Mouse (Mus musculus) stomach, postnatal 0 days (tissue): ENCODE measurements around the gene Mrap. TPM values are rescaled to one million over a fixed set of nuclear protein-coding genes. Genes with fewer than 3 reads are reported as not detected.

ENCODE experiments used
- ATAC-seq: fragments of 200-750 bp; cut with Nextera tagmentation; 2 replicates; pipeline ENCODE4 v1.8.0; 2017; ENCODE audit not compliant: low FRiP score, low TSS enrichment
- DNase-seq: peaks from one replicate; pipeline ENCODE4 v3.0.0-alpha.2; 2016; ENCODE audit warnings: low spot score
- H3K27ac ChIP-seq: fragments of 300-500 bp; sonication (generic); replicated peaks from 2 replicates; pipeline ENCODE4 v1.5.1; 2014; ENCODE audit warnings: mild to moderate bottlenecking, control low read depth
- H3K27me3 ChIP-seq: fragments of 300-500 bp; sonication (generic); 2 replicates; pipeline ENCODE4 v1.6.1; 2014; ENCODE audit warnings: low read length; ENCODE audit not compliant: control insufficient read depth, insufficient read depth
- H3K36me3 ChIP-seq: fragments of 300-500 bp; sonication (generic); 2 replicates; pipeline ENCODE4 v1.6.1; 2014; ENCODE audit warnings: low read length, mixed read lengths; ENCODE audit not compliant: control insufficient read depth, insufficient read depth
- H3K4me1 ChIP-seq: fragments of 300-500 bp; sonication (generic); replicated peaks from 2 replicates; pipeline ENCODE4 v1.6.1; 2014; ENCODE audit warnings: antibody characterized with exemption; ENCODE audit not compliant: control insufficient read depth, insufficient read depth
- H3K4me2 ChIP-seq: fragments of 300-500 bp; sonication (generic); replicated peaks from 2 replicates; pipeline ENCODE4 v1.6.1; 2014; ENCODE audit warnings: low read depth, mild to moderate bottlenecking, control low read depth, moderate library complexity
- H3K4me3 ChIP-seq: fragments of 300-500 bp; sonication (generic); 2 replicates; pipeline ENCODE4 v1.5.1; 2014; ENCODE audit warnings: low read depth, low read length, control low read depth
- H3K9ac ChIP-seq: fragments of 300-500 bp; sonication (generic); 2 replicates; pipeline ENCODE4 v1.6.1; 2014; ENCODE audit warnings: mild to moderate bottlenecking, low read length, control low read depth, mixed read lengths
- H3K9me3 ChIP-seq: fragments of 300-500 bp; sonication (generic); 2 replicates; pipeline ENCODE4 v1.6.1; 2016; ENCODE audit warnings: low read length; ENCODE audit not compliant: control insufficient read depth
- CTCF ChIP-seq: IDR thresholded peaks from 2 replicates; pipeline ENCODE4 v1.5.1; 2016; ENCODE audit warnings: antibody characterized with exemption, low read depth, mild to moderate bottlenecking, moderate library complexity
- EP300 ChIP-seq: optimal IDR thresholded peaks from 2 replicates; pipeline ENCODE3; 2016; ENCODE audit warnings: antibody characterized with exemption
- WGBS: fragments of 180-500 bp; shearing (Covaris S2); extraction: QIAGEN DNeasy Blood & Tissue Kit; methylation state at CpG from one replicate; pipeline ENCODE4 v1.1.7; 2014; 5-methylcytosine and 5-hydroxymethylcytosine counted together
- polyA plus RNA-seq: library from polyadenylated mRNA; unstranded; fragments of >200 nt; fragmentation: Nextera tagmentation; extraction: Ambion mirVana; gene quantifications from 2 replicates; pipeline ENCODE4 v1.2.1, GENCODE M21; 2015

Mrap gene
- polyA plus RNA-seq, 1 experiment from 2014 or later: not detected

DNA sequence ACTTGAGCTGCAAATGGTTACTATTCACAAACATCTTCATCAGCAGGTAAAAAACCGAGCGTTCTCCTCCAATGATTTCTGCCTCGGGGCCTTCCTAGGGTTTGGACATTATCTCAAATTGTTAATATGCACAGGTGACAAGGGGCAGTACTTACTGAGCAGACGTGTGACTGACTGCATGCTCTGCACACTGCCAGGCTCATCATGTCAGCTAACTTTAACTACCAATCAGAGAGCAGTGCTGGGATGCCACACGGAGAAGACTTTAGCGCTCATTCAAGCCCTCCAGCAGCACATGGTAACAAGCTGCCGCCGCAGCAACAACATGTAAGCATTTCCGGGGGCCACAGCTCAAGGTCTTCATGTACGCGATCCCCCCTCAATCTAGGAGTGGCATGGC is 45.3 kb downstream of the Mrap start:
- Histone ChIP-seq H3K9ac (no peak overlapping the region), H3K9me3 (no peaks in the 10 kb centered on the region), H3K27ac (no peak overlapping the region), H3K27me3 (no peaks in the 10 kb centered on the region), H3K4me1 (no peaks in the 10 kb centered on the region), H3K4me2 (no peak overlapping the region), H3K4me3 (no peak overlapping the region), H3K36me3 (peaks cover 21% of the 10 kb centered on the region)
- 86% methylated on average over 11 of the region's 11 CpGs for WGBS
- TF ChIP-seq CTCF (no peak), EP300 (no peak)
- no peak for ATAC-seq
- DNase-seq: no peak

DNA sequence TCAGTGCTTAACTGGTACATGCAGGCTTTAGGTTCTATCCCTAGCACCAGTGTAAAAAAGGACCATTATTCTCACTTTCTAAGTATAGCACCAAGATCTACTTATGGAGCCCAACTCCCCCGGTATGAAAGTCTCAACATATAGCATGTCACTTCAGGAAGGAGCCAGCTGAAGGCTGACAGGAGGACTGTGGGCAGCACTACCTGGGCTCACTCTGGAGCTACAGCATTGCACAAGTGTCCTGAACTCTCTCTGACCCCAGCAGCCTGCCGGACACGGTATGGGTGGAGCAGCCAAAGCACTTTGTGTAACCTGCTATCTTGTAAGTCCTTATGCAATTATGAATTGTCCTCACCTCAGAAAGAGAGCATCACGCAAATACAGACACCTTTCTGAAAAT is 47.2 kb downstream of the Mrap start:
- 54% methylated on average over 4 of the region's 4 CpGs for WGBS
- Histone ChIP-seq H3K4me2 (no peak overlapping the region), H3K4me1 (no peaks in the 10 kb centered on the region), H3K9me3 (no peaks in the 10 kb centered on the region), H3K9ac (no peak overlapping the region), H3K4me3 (no peak overlapping the region), H3K27ac (no peak overlapping the region), H3K36me3 (peaks cover 21% of the 10 kb centered on the region), H3K27me3 (no peaks in the 10 kb centered on the region)
- TF ChIP-seq CTCF: no peak
- no peak for TF ChIP-seq EP300
- ATAC-seq (peak; percentile 82), DNase-seq (peak; percentile 48)

DNA sequence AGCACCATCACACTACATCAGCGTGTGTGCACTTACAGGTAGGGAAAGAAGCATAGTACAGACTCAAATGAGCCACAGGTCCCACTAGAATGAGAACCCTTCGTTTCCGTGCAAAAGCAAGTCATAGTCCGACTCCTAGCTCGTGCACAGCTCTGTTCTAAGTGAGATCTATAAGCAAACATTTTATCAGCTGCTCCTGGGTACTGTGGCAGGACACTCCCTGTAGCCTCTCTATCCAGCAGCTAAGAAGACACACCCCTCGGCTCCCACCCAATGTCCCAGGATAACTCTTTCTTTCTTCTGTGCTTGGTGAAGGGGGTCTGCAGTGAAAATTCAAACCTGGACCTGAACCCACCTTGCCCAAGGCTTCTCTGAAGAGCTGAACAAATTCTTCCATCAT is 50.6 kb downstream of the Mrap start:
- Histone ChIP-seq H3K36me3 (peaks cover 21% of the 10 kb centered on the region), H3K9me3 (no peaks in the 10 kb centered on the region)

DNA sequence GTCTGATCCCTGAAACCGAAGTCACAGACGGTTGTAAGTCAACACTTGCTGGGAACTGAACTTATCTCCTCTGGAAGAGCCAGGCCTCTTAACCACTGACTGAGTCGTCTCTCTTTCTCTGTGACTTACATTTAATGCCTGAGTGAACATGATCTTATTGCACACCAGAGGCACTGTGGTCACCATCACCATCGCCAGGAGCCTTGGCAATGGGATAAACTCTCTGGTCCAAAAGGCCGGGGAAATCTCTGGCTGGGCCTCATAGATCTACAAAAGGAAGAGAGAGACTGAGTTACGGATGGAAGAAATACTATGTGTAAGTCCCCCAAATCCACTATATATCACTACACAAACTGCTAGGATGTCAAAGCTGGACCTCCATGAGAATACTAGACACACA is 52.9 kb downstream of the Mrap start:
- DNase-seq (no peak), ATAC-seq (no peak)
- Histone ChIP-seq H3K27ac (no peak overlapping the region), H3K4me1 (no peaks in the 10 kb centered on the region), H3K9me3 (no peaks in the 10 kb centered on the region), H3K9ac (no peak overlapping the region), H3K4me3 (no peak overlapping the region), H3K36me3 (peaks cover 14% of the 10 kb centered on the region), H3K4me2 (no peak overlapping the region), H3K27me3 (no peaks in the 10 kb centered on the region)
- WGBS: 91% methylated on average over 6 of the region's 6 CpGs
- TF ChIP-seq EP300 (no peak), CTCF (no peak)

More for the DNA sequence above, 50.6 kb downstream of the Mrap start:
- no peak overlapping the region for H3K4me2 ChIP-seq
- 73% methylated on average over 6 of the region's 6 CpGs for WGBS
- H3K27me3 ChIP-seq: no peaks in the 10 kb centered on the region
- H3K9ac ChIP-seq: no peak overlapping the region
- DNase-seq (no peak), ATAC-seq (no peak)
- H3K4me3 ChIP-seq: no peak overlapping the region
- H3K27ac ChIP-seq: no peak overlapping the region
- H3K4me1 ChIP-seq: no peaks in the 10 kb centered on the region
- no peak for TF ChIP-seq EP300
- no peak for TF ChIP-seq CTCF

DNA sequence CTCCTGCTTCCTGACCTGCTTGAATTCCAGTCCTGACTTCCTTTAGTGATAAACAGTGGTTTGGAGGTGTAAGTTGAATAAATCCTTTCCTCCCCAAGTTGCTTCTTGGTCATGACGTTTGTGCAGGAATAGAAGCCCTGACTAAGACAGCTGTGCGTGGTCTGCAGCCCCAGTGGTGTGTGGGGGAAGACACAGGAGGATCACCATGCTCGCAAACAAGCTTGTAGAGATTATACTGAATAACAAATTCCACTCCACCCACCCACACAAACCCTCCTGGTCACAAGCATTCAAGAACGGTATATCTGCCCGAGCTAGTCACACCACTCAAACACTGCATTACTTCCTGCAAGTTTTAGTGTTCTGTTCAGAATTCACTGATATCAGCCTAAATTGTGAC is 54.1 kb downstream of the Mrap start:
- no peak overlapping the region for H3K9ac ChIP-seq
- no peak overlapping the region for H3K4me3 ChIP-seq
- ATAC-seq (0 out of 2 replicates have a peak, but pooled peaks have one; percentile 4), DNase-seq (no peak)
- H3K27ac ChIP-seq: 0 out of 2 replicates have a peak overlapping the region, but pooled peaks have one; percentile 8
- H3K27me3 ChIP-seq: no peaks in the 10 kb centered on the region
- no peaks in the 10 kb centered on the region for H3K9me3 ChIP-seq
- WGBS: 88% methylated on average over 5 of the region's 5 CpGs
- no peak overlapping the region for H3K4me2 ChIP-seq
- H3K36me3 ChIP-seq: peaks cover 14% of the 10 kb centered on the region
- TF ChIP-seq EP300 (no peak), CTCF (no peak)
- no peaks in the 10 kb centered on the region for H3K4me1 ChIP-seq

DNA sequence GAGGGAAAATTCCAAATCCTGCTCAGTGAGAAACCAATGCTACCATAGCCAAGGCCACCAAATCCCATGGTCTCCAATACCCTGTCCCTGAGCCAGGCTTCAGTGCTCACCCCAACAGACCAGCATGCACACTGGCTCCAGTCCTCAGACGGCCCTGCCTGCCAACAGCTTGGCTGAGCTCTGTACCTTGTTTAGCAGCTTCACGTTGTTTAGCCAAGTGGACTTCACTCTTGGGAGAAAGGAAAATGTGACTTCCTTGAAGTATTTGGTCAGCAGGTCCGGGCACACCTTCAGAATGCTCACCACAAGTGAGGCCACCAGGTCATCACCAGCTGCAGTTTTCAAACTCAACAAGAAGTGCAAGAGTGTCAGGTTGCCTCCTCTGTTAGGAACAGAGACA is 54.5 kb downstream of the Mrap start:
- Histone ChIP-seq H3K9me3 (no peaks in the 10 kb centered on the region), H3K4me2 (no peak overlapping the region), H3K4me3 (no peak overlapping the region), H3K9ac (no peak overlapping the region), H3K36me3 (peaks cover 9% of the 10 kb centered on the region), H3K27me3 (no peaks in the 10 kb centered on the region), H3K4me1 (no peaks in the 10 kb centered on the region), H3K27ac (0 out of 2 replicates have a peak overlapping the region, but pooled peaks have one; percentile 8)
- 69% methylated on average over 3 of the region's 3 CpGs for WGBS
- no peak for TF ChIP-seq CTCF
- TF ChIP-seq EP300: no peak
- DNase-seq: no peak
- ATAC-seq: peak; percentile 72; the same call in 1 of the 2 replicates
